Mouse (Mus musculus): ENCODE measurements at regions not wholly inside any gene's neighbourhood (a gene's known extent, or its start where the extent isn't known, plus 50 kb on each side); places are given as distances from the start of the nearest gene placed in this dataset.

DNA sequence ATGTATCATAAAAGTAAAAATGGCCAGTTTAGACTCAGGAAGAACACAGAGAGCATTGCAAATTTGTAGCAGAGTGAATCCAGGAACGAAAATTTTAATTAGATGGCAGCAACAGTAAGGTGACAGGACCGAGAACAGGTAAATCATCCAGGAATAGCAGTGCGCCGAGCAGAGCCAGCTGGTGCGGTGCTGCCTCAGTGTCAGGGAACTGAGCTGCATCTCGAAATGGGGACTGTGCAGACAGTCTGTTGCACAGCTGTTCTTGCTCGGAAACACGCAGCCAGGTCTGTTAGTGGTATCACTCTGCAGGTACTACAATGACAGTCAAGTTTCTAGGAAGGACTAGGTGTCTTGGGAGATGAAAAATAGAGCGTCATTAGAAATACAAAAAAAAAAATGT is 490.8 kb downstream of the Prkd1 start:
- TF ChIP-seq POLR2A (IDR thresholded peaks at IDR 0.05; ENCODE audit: borderline replicate concordance, insufficient read depth, low read length) (no peak), CTCF (IDR thresholded peaks at IDR 0.05; ENCODE audit: borderline replicate concordance, insufficient read depth, low read depth, low read length) (no peak)

Data from cerebellum, adult 2 months (tissue).